Mouse (Mus musculus): Measurements from ENCODE around the gene Acsm5. TPM values are rescaled to one million over a fixed set of nuclear protein-coding genes. Genes with fewer than 3 reads are reported as not detected.

The Acsm5 gene
- polyA plus RNA-seq, 1 experiment from 2014 or later: not detected

- no peak overlapping the region for H3K27ac ChIP-seq (replicated peaks)
- H3K4me3 ChIP-seq: no peak overlapping the region
- no peak overlapping the region for H3K4me2 ChIP-seq
- H3K36me3 ChIP-seq: no peaks in the 10 kb centered on the region
- H3K4me1 ChIP-seq: no peaks in the 10 kb centered on the region
- H3K27me3 ChIP-seq (replicated peaks): peaks cover 8% of the 10 kb centered on the region; the same call in 1 of the 2 replicates
- no peak for ATAC-seq (ENCODE audit: extremely low read depth, insufficient number of reproducible peaks, low FRiP score, low TSS enrichment)
- H3K9ac ChIP-seq: no peak overlapping the region
- WGBS: 70% methylated on average over 3 of the region's 3 CpGs
- H3K9me3 ChIP-seq: no peaks in the 10 kb centered on the region
Observed at GRCm38 (mm10) chr7:119521816-119522215, 2.6 kb downstream of the Acsm5 start.

GRCm38 (mm10) chr7:119522385-119522784 is 3.1 kb downstream of the Acsm5 start:
- Histone ChIP-seq H3K36me3 (no peaks in the 10 kb centered on the region), H3K9me3 (no peaks in the 10 kb centered on the region), H3K4me3 (no peak overlapping the region), H3K4me1 (no peaks in the 10 kb centered on the region), H3K4me2 (no peak overlapping the region), H3K27me3 (replicated peaks) (peaks cover 8% of the 10 kb centered on the region; the same call in 1 of the 2 replicates), H3K27ac (replicated peaks) (no peak overlapping the region), H3K9ac (no peak overlapping the region)
- WGBS: 67% methylated on average over 1 of the region's 1 CpGs
- ATAC-seq (ENCODE audit: extremely low read depth, insufficient number of reproducible peaks, low FRiP score, low TSS enrichment): no peak

GRCm38 (mm10) chr7:119523389-119523788 is 4.1 kb downstream of the Acsm5 start, which contains the start of gene Pdilt:
Pdilt (minus strand) TSS chr7:119523489.
- 64% methylated on average over 4 of the region's 4 CpGs for WGBS
- no peak for ATAC-seq (ENCODE audit: extremely low read depth, insufficient number of reproducible peaks, low FRiP score, low TSS enrichment)
- Histone ChIP-seq H3K4me1 (no peaks in the 10 kb centered on the region), H3K4me3 (no peak within 1 kb of the TSS), H3K4me2 (no peak within 1 kb of the TSS), H3K36me3 (no peaks in the 10 kb centered on the region), H3K9me3 (no peaks in the 10 kb centered on the region), H3K27me3 (replicated peaks) (peaks cover 7% of the 10 kb centered on the region; the same call in 1 of the 2 replicates), H3K9ac (no peak within 1 kb of the TSS), H3K27ac (replicated peaks) (no peak within 1 kb of the TSS)

- Histone ChIP-seq H3K27me3 (replicated peaks) (no peaks in the 10 kb centered on the region), H3K9me3 (no peaks in the 10 kb centered on the region), H3K27ac (replicated peaks) (no peak overlapping the region), H3K36me3 (no peaks in the 10 kb centered on the region), H3K4me2 (no peak overlapping the region), H3K4me1 (no peaks in the 10 kb centered on the region), H3K4me3 (no peak overlapping the region), H3K9ac (no peak overlapping the region)
- 31% methylated on average over 2 of the region's 2 CpGs for WGBS
- ATAC-seq (ENCODE audit: extremely low read depth, insufficient number of reproducible peaks, low FRiP score, low TSS enrichment): no peak
Observed at GRCm38 (mm10) chr7:119525881-119526281, 6.6 kb downstream of the Acsm5 start.

DNA sequence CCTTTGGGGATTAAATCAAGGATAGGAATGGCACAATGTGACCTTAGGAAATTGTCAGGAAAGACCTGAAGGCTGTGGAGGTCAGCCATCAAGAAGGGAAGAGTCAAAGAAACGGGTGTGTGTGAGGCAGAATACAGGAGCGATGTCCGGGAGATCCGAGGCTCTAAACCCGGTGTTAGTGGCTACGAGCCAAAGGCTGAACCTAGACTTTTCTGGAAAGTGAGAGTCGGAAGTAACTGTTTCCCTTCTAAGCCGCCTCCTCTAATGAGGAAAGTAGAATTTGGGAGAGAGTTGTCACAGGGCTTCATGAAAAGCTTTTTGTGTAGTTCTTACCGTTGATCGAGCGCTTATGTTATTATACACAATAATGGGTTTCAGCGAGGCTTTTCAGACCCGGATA is 7.2 kb downstream of the Acsm5 start:
- Histone ChIP-seq H3K9ac (no peak overlapping the region), H3K4me1 (no peaks in the 10 kb centered on the region), H3K36me3 (no peaks in the 10 kb centered on the region), H3K4me2 (no peak overlapping the region), H3K27ac (replicated peaks) (no peak overlapping the region), H3K9me3 (no peaks in the 10 kb centered on the region), H3K4me3 (no peak overlapping the region), H3K27me3 (replicated peaks) (no peaks in the 10 kb centered on the region)
- 70% methylated on average over 13 of the region's 13 CpGs for WGBS
- no peak for ATAC-seq (ENCODE audit: extremely low read depth, insufficient number of reproducible peaks, low FRiP score, low TSS enrichment)

GRCm38 (mm10) chr7:119527135-119527534 is 7.9 kb downstream of the Acsm5 start:
- Histone ChIP-seq H3K27me3 (replicated peaks) (no peaks in the 10 kb centered on the region), H3K4me1 (no peaks in the 10 kb centered on the region), H3K4me3 (no peak overlapping the region), H3K27ac (replicated peaks) (no peak overlapping the region), H3K9me3 (no peaks in the 10 kb centered on the region), H3K9ac (no peak overlapping the region), H3K36me3 (no peaks in the 10 kb centered on the region), H3K4me2 (no peak overlapping the region)
- 74% methylated on average over 1 of the region's 1 CpGs for WGBS
- ATAC-seq (ENCODE audit: extremely low read depth, insufficient number of reproducible peaks, low FRiP score, low TSS enrichment): no peak

- Histone ChIP-seq H3K4me3 (no peak overlapping the region), H3K27ac (replicated peaks) (no peak overlapping the region), H3K4me1 (no peaks in the 10 kb centered on the region), H3K27me3 (replicated peaks) (no peaks in the 10 kb centered on the region), H3K36me3 (no peaks in the 10 kb centered on the region), H3K4me2 (no peak overlapping the region), H3K9me3 (no peaks in the 10 kb centered on the region), H3K9ac (no peak overlapping the region)
- ATAC-seq (ENCODE audit: extremely low read depth, insufficient number of reproducible peaks, low FRiP score, low TSS enrichment): no peak
- 55% methylated on average over 2 of the region's 2 CpGs for WGBS
Observed at GRCm38 (mm10) chr7:119527548-119527947, 8.3 kb downstream of the Acsm5 start.

DNA sequence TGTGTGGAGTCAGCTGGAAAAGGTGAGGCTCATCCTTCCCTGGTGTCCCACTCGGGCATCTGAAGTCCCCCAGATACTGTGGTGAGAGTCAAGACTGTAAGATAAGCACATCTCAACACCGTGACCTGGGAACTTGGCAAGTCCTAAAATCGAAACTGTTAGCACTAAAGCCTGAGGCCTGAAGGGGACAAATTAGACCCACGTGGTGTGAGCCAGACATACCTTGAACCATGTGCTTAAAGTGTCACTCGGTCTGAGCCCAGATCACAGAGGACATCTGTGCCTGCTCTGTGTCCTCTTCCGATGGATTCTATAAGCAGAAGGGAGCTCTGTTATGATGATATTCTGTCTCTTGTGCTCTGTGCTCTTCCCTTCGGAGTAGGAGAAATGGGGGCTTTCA is 9.4 kb downstream of the Acsm5 start:
- no peak overlapping the region for H3K27ac ChIP-seq (replicated peaks)
- WGBS: 52% methylated on average over 7 of the region's 7 CpGs

DNA sequence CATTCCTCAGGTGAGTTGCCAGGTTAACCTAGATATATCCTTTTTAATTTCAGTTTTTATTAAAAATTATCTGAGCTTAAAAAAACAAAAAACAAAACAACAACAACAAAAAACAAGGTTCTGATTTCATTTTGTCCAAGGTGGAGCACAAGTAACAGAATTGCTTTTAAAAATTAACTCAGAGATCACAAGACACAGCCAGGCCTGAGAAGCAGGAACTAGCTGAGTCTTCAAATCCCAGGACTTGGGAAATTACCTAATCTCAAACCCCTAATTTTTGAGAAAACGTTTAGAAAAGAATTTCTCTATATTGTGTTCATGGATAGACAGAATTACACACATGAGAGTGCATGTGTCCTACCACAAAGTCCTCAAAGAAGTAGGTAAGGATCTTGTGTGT is 13.7 kb downstream of the Acsm5 start:
- Histone ChIP-seq H3K9ac (no peak overlapping the region), H3K4me3 (no peak overlapping the region), H3K4me2 (no peak overlapping the region), H3K27me3 (replicated peaks) (no peaks in the 10 kb centered on the region), H3K27ac (replicated peaks) (no peak overlapping the region), H3K9me3 (no peaks in the 10 kb centered on the region), H3K36me3 (no peaks in the 10 kb centered on the region), H3K4me1 (no peaks in the 10 kb centered on the region)
- no peak for ATAC-seq (ENCODE audit: extremely low read depth, insufficient number of reproducible peaks, low FRiP score, low TSS enrichment)
- 27% methylated on average over 1 of the region's 1 CpGs for WGBS

More for the DNA sequence above, 9.4 kb downstream of the Acsm5 start:
- Histone ChIP-seq H3K4me3 (no peak overlapping the region), H3K9me3 (no peaks in the 10 kb centered on the region), H3K9ac (no peak overlapping the region), H3K4me1 (no peaks in the 10 kb centered on the region), H3K36me3 (no peaks in the 10 kb centered on the region), H3K27me3 (replicated peaks) (no peaks in the 10 kb centered on the region), H3K4me2 (no peak overlapping the region)
- no peak for ATAC-seq (ENCODE audit: extremely low read depth, insufficient number of reproducible peaks, low FRiP score, low TSS enrichment)

DNA sequence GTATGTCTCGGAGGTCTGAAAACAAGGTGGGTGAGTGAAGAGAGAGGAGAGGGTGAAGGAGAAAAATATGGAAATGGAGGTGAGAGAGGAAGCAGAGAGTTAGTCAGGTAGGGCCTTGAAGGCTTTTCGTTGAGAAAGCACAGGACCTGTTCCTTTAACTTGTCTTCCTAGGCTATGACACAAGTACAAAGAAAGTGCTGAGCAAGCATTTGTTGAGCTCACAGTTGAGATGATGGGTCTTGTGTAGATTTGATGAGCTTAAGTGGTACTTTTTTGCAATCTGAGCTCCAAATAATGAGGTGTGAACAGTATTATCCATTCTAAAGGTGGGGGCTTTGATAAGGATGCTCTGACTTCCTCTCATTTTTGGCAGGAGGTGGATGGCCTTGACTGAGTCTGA is 15.1 kb downstream of the Acsm5 start:
- H3K9me3 ChIP-seq: no peaks in the 10 kb centered on the region
- 56% methylated on average over 2 of the region's 2 CpGs for WGBS
- H3K4me1 ChIP-seq: no peaks in the 10 kb centered on the region
- no peaks in the 10 kb centered on the region for H3K36me3 ChIP-seq
- no peak overlapping the region for H3K9ac ChIP-seq
- H3K4me2 ChIP-seq: no peak overlapping the region
- no peaks in the 10 kb centered on the region for H3K27me3 ChIP-seq (replicated peaks)
- H3K4me3 ChIP-seq: no peak overlapping the region
- no peak overlapping the region for H3K27ac ChIP-seq (replicated peaks)
- no peak for ATAC-seq (ENCODE audit: extremely low read depth, insufficient number of reproducible peaks, low FRiP score, low TSS enrichment)

GRCm38 (mm10) chr7:119542445-119542844 is 23.2 kb downstream of the Acsm5 start:
- Histone ChIP-seq H3K4me2 (no peak overlapping the region), H3K9me3 (no peaks in the 10 kb centered on the region), H3K4me1 (no peaks in the 10 kb centered on the region), H3K4me3 (no peak overlapping the region), H3K9ac (no peak overlapping the region), H3K36me3 (no peaks in the 10 kb centered on the region), H3K27ac (replicated peaks) (no peak overlapping the region), H3K27me3 (replicated peaks) (no peaks in the 10 kb centered on the region)
- ATAC-seq (ENCODE audit: extremely low read depth, insufficient number of reproducible peaks, low FRiP score, low TSS enrichment): no peak
- 70% methylated on average over 2 of the region's 2 CpGs for WGBS

DNA sequence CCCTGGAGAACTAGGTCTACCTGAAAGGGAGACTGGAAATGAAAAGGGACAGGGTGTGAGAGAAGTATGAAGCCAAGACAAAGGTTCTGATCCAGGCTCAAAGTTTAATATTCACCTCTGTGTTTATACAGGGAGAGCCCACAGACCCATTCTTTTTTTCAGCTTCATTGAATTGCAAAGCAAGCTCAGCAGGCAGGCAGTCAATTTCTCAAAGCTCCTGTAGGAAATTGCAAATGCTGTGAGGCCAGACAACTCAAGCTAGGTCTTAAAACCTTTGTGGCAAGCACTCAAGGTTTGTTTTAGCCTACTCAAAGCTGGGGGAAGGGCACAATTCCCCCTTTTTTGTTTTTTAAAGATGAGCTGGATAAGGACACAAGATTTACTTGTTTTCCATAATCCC is 26.3 kb downstream of the Acsm5 start:
- H3K27ac ChIP-seq (replicated peaks): no peak overlapping the region
- no peak overlapping the region for H3K9ac ChIP-seq
- H3K9me3 ChIP-seq: no peaks in the 10 kb centered on the region
- no peak overlapping the region for H3K4me3 ChIP-seq
- H3K27me3 ChIP-seq (replicated peaks): no peaks in the 10 kb centered on the region
- H3K4me1 ChIP-seq: no peaks in the 10 kb centered on the region
- no peaks in the 10 kb centered on the region for H3K36me3 ChIP-seq
- ATAC-seq (ENCODE audit: extremely low read depth, insufficient number of reproducible peaks, low FRiP score, low TSS enrichment): no peak
- H3K4me2 ChIP-seq: no peak overlapping the region

Data from heart, embryonic 13.5 days (tissue).